Mouse (Mus musculus) forebrain, embryonic 11.5 days (tissue): ENCODE measurements around the gene Usp5. TPM values are rescaled to one million over a fixed set of nuclear protein-coding genes. Genes with fewer than 3 reads are reported as not detected.
"Not testable (repeated sequence)": the region's sequence is repeated elsewhere in the genome, so short reads cannot be mapped to it uniquely, and the experiment has no call there.

Experiments
- ATAC-seq: fragments of 200-750 bp; cut with Nextera tagmentation; replicated peaks from 2 replicates; pipeline ENCODE4 v1.8.0; 2017; ENCODE audit warnings: moderate TSS enrichment; ENCODE audit not compliant: low FRiP score
- DNase-seq: peaks from one replicate; pipeline ENCODE4 v3.0.0-alpha.2; 2017; ENCODE audit warnings: low spot score
- H3K27ac ChIP-seq: fragments of 300-500 bp; sonication (generic); 2 replicates; pipeline ENCODE4 v1.5.1; 2014; ENCODE audit warnings: low read depth, low read length
- H3K27me3 ChIP-seq: fragments of 300-500 bp; sonication (generic); 2 replicates; pipeline ENCODE4 v1.6.1; 2014; ENCODE audit warnings: mild to moderate bottlenecking, low read length, mixed read lengths; ENCODE audit not compliant: control insufficient read depth, insufficient read depth
- H3K36me3 ChIP-seq: fragments of 300-500 bp; sonication (generic); 2 replicates; pipeline ENCODE4 v1.6.1; 2014; ENCODE audit warnings: mild to moderate bottlenecking, low read length, moderate library complexity, mixed read lengths; ENCODE audit not compliant: control insufficient read depth, insufficient read depth
- H3K4me1 ChIP-seq: fragments of 300-500 bp; sonication (generic); replicated peaks from 2 replicates; pipeline ENCODE4 v1.6.1; 2014; ENCODE audit warnings: low read length, mixed read lengths; ENCODE audit not compliant: control insufficient read depth, insufficient read depth
- H3K4me2 ChIP-seq: fragments of 300-500 bp; sonication (generic); 2 replicates; pipeline ENCODE4 v1.6.1; 2014; ENCODE audit warnings: low read depth, mild to moderate bottlenecking, low read length, moderate library complexity, mixed read lengths; ENCODE audit not compliant: severe bottlenecking
- H3K4me3 ChIP-seq: fragments of 300-500 bp; sonication (generic); 2 replicates; pipeline ENCODE4 v1.5.1; 2014; ENCODE audit warnings: low read depth, low read length
- H3K9ac ChIP-seq: fragments of 300-500 bp; sonication (generic); 2 replicates; pipeline ENCODE4 v1.6.1; 2014; ENCODE audit warnings: low read length
- H3K9me3 ChIP-seq: fragments of 300-500 bp; sonication (generic); 2 replicates; pipeline ENCODE4 v1.6.1; 2016; ENCODE audit warnings: low read length, mixed read lengths; ENCODE audit not compliant: control insufficient read depth
- WGBS: fragments of 180-500 bp; shearing (Covaris S2); extraction: QIAGEN DNeasy Blood & Tissue Kit; methylation state at CpG from one replicate; pipeline ENCODE4 v1.1.7; 2014; 5-methylcytosine and 5-hydroxymethylcytosine counted together
- polyA plus RNA-seq: library from polyadenylated mRNA; unstranded; fragments of >200 nt; fragmentation: Nextera tagmentation; extraction: Ambion mirVana; gene quantifications from 2 replicates; pipeline ENCODE4 v1.2.1, GENCODE M21; 2014

Gene Usp5
- polyA plus RNA-seq, 1 experiment from 2014 or later = 182 TPM

DNA sequence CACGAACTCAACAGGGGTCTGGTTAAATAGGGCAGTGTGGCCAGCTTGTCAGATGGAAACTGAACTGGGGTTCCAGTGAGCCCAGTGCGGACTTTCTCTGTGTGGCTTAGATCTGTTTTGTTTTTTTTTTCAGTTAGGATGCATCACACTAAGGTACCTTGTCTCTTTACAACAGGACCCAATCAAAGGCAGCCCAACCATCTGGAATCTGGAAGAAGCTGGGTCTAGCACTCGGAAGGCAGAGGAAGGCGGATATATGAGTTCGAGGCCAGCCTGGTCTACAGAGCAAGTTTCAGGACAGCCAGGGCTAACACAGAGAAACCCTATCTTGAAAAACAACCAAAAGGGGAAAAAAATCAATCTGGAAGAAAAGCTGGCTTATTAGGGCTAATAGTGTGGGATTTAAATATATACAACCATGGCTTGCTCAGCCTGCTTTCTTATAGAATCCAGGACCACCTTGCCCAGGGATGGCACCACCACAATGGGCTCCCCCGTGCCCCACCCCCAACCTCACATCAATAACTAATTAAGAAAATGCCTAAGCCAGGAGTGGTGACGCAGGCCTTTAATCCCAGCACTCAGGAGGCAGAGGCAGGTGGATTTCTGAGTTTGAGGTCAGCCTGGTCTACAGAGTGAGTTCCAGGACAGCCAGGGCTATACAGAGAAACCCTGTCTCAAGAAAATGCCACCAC lies 22.7 kb downstream of the Usp5 start:
- Histone ChIP-seq H3K9me3 (no peaks in the 10 kb centered on the region), H3K4me1 (peaks cover 13% of the 10 kb centered on the region), H3K9ac (peak overlapping the region; percentile 29; the same call in 1 of the 2 replicates), H3K27ac (peak overlapping the region; percentile 81; the same call in 1 of the 2 replicates), H3K27me3 (no peaks in the 10 kb centered on the region), H3K4me3 (peak overlapping the region; percentile 7; the same call in 1 of the 2 replicates), H3K4me2 (peak overlapping the region; percentile 83; the same call in 1 of the 2 replicates), H3K36me3 (peaks cover 4% of the 10 kb centered on the region; the same call in 1 of the 2 replicates)
- WGBS = 73% methylated on average over 7 of the region's 7 CpGs
- peak; percentile 47 for DNase-seq
- no peak for ATAC-seq

DNA sequence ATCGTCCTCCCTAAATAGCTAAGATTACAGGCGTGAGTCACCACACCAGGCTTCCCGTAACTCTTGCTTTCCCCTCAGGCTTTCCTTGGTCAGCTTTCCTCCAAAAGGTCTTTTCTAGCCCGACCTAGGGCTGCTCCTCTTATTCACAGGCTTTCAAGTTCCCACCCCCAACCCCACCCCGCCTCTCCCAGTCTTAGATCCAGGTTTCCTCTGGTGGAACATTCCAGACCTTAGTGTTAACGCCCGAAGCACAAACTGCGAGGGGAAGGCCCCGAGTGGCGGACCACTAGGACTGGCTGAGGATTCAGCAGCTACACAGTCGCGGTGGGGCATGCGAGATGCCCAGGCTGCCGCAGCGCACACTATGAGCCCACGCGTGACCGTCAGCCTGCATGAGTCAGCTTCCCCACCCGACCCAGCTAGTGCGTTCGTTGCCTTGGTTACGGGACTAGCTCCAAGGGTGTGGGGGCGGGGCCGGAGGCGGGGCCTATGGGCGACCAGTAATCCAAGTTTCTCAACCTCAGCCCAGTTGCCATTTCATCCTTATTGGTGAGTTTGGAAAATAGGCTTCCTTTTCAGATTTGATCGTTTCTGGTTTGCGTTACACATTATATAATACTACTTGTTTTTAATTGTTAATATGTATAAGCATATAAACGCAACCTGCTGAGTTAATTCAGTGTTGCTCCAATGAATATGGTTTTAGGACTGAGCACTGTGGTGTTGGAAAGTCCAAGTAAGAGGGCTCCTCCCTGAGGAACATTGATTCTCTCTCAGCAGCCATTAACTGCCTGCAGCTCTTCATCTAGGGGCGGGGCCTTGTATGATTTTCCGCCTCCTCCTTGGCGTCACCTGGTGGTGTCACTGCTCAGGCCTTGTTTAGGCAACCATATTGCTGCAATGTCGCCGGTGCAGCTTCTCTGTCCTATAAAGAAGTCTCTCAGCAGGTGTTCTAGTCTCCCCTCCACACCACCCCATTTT lies 23.7 kb downstream of the Usp5 start:
- H3K4me2 ChIP-seq = peak overlapping the region; percentile 83
- no peaks in the 10 kb centered on the region for H3K9me3 ChIP-seq
- H3K27me3 ChIP-seq = no peaks in the 10 kb centered on the region
- peaks cover 13% of the 10 kb centered on the region for H3K4me1 ChIP-seq
- H3K36me3 ChIP-seq = no peaks in the 10 kb centered on the region; the same call in 1 of the 2 replicates
- H3K27ac ChIP-seq = peak overlapping the region; percentile 81
- H3K4me3 ChIP-seq = peak overlapping the region; percentile 32
- peak; percentile 79 for ATAC-seq
- H3K9ac ChIP-seq = peak overlapping the region; percentile 58
- 3% methylated on average over 34 of the region's 34 CpGs for whole genome bisulfite sequencing
- peak; percentile 96 for DNase-seq

DNA sequence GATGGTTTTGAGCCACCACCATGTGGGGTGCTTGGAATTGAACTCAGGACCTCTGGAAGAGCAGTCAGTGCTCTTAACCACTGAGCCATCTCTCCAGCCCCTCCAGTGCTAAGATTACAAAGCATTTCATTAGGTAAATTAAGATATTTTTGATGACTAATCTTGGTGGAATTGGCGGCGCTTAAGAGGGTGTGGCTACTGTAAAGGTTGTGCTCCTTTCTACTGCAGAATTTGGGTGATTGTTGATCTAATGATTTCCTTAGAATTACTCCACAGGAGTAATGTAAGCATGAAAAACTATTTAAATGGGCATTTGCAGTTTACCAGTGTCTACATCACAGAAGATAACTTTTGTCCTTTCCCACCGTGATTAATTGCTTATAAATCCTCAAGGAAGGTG lies 24.9 kb downstream of the Usp5 start:
- WGBS = 90% methylated on average over 3 of the region's 3 CpGs
- H3K27ac ChIP-seq = no peak overlapping the region

DNA sequence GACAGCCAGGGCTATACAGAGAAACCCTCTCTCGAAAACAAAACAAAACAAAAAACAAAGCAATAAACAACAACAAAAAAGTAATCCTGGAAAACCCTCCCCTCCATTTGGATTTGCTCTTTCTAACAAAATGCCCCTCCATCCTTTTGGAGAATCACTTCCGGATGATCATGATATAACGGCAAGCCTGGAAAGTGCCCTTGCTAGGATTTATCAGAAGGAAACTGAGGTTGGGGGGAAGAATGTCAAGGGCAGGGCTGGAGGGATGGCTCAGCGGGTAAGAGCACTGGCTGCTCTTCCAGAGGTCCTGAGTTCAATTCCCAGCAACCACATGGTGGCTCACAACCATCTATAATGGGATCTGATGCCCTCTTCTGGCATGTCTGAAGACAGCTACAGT lies 25.6 kb downstream of the Usp5 start:
- not testable (repeated sequence) for H3K27ac ChIP-seq, H3K9ac ChIP-seq, H3K36me3 ChIP-seq, H3K4me3 ChIP-seq, H3K4me2 ChIP-seq, H3K4me1 ChIP-seq, H3K27me3 ChIP-seq, ATAC-seq, H3K9me3 ChIP-seq
- 97% methylated on average over 4 of the region's 4 CpGs for WGBS
- peak; percentile 19 for DNase-seq

More for the DNA sequence above, 24.9 kb downstream of the Usp5 start:
- no peak overlapping the region for H3K9ac ChIP-seq
- H3K9me3 ChIP-seq = no peaks in the 10 kb centered on the region
- H3K4me1 ChIP-seq = peaks cover 7% of the 10 kb centered on the region
- no peak overlapping the region for H3K4me2 ChIP-seq
- H3K4me3 ChIP-seq = no peak overlapping the region
- peak; percentile 22 for DNase-seq
- no peaks in the 10 kb centered on the region for H3K36me3 ChIP-seq
- no peaks in the 10 kb centered on the region for H3K27me3 ChIP-seq
- ATAC-seq = no peak

DNA sequence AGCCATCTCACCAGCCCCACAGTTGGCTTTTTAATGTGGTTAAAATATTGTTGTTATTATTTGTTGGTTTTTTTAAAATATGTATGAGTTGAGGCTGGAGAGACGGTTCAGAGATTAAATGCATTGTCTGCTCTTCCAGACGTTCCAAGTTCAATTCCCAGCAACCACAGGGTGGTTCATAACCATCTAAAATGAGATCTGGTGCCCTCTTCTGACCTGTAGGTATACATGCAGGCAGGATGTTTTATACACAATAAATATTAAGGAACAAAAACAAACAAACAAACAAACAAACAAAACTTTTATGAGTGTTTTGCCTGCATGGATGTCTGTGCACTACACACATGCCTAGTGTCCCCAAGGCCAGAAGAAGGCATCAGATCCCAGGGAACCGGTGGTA lies 26.2 kb downstream of the Usp5 start:
- no peaks in the 10 kb centered on the region for H3K27me3 ChIP-seq
- no peaks in the 10 kb centered on the region for H3K9me3 ChIP-seq
- peaks cover 3% of the 10 kb centered on the region; the same call in 1 of the 2 replicates for H3K4me1 ChIP-seq
- no peak overlapping the region for H3K4me2 ChIP-seq
- H3K9ac ChIP-seq = no peak overlapping the region
- no peak overlapping the region for H3K27ac ChIP-seq
- no peaks in the 10 kb centered on the region for H3K36me3 ChIP-seq
- WGBS = 79% methylated on average over 3 of the region's 3 CpGs
- DNase-seq (peak; percentile 47), ATAC-seq (no peak)
- H3K4me3 ChIP-seq = no peak overlapping the region

DNA sequence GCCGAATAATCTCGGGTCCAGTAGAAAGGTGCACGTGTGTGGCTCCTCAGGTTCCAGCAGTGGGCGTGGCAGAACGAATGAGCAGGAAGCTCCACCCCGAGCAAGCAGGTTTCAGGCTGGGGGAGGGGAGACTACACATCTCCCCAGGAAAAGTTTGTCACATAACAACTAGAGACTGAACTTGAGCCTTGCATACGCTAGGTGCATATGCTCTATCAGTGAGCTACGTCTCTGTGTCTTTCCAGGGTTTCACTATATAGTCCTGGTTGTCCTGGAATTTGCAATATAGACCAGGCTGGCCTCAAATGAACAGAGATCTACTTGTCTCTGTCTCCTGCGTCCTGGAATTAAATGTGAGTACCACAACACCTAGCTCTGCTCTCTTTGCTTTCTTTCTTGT lies 26.9 kb downstream of the Usp5 start:
- not testable (repeated sequence) for H3K9ac ChIP-seq, H3K27ac ChIP-seq, H3K9me3 ChIP-seq, ATAC-seq, H3K36me3 ChIP-seq, H3K27me3 ChIP-seq, DNase-seq, H3K4me3 ChIP-seq, H3K4me1 ChIP-seq
- H3K4me2 ChIP-seq = peak overlapping the region; percentile 3; the same call in 1 of the 2 replicates
- WGBS = 10% methylated on average over 5 of the region's 9 CpGs

DNA sequence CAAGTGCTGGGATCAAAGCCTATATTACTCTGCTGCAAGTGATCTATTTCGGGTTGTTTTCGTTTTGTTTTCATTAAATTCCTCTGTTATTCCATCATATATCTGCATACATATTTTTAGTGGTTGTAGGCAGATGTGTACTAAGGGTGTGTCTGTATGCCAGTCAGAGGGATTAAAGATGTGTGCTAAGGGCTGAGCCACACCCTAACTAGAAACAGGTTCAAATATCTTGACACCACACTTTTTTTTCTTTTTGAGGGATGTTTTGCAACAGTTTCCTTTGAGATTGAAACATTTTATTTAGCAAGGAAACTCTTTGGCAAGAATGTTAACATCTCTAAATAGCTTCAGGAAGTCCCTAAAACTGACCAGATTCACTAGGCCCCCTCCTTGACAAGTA lies 33.1 kb downstream of the Usp5 start:
- H3K9ac ChIP-seq = no peak overlapping the region

DNA sequence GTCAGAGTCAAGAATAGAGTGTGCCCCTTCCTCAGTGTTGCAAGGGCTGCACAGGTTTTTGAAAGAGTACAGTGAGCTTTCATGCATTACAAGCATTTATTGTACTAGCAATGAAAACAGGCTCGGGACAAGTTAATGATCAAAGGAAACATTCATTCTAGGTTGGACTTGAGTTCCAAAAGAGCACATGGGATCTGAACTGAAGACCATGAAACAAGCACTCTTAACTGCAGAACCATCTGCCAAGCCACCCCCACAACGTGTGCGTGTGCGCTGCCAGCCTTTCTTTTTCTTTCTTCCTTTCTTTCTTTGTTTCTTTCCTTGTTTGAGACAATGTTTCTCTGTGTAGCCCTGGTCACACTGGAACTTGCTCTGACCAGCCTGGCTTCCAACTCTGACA lies 33.5 kb downstream of the Usp5 start:
- WGBS = 80% methylated on average over 4 of the region's 4 CpGs
- DNase-seq (no peak), ATAC-seq (no peak)
- no peak overlapping the region for H3K27ac ChIP-seq
- no peak overlapping the region for H3K9ac ChIP-seq
- no peak overlapping the region for H3K4me3 ChIP-seq
- no peaks in the 10 kb centered on the region for H3K4me1 ChIP-seq
- H3K9me3 ChIP-seq = no peaks in the 10 kb centered on the region
- no peak overlapping the region for H3K4me2 ChIP-seq
- no peaks in the 10 kb centered on the region for H3K27me3 ChIP-seq
- H3K36me3 ChIP-seq = no peaks in the 10 kb centered on the region

More for the DNA sequence above, 33.1 kb downstream of the Usp5 start:
- no peak for ATAC-seq
- no peak overlapping the region for H3K4me3 ChIP-seq
- no peak overlapping the region for H3K4me2 ChIP-seq
- H3K4me1 ChIP-seq = no peaks in the 10 kb centered on the region
- WGBS = 85% methylated on average over 2 of the region's 2 CpGs
- no peak for DNase-seq
- no peaks in the 10 kb centered on the region for H3K27me3 ChIP-seq
- no peaks in the 10 kb centered on the region for H3K9me3 ChIP-seq
- H3K36me3 ChIP-seq = no peaks in the 10 kb centered on the region
- H3K27ac ChIP-seq = no peak overlapping the region
